Mouse (Mus musculus) gastrocnemius, postnatal 25 days (tissue): Measurements from ENCODE around the gene Epb41l1. TPM values are rescaled to one million over a fixed set of nuclear protein-coding genes. Genes with fewer than 3 reads are reported as not detected.
A peak's percentile ranks its signal among the peaks of the same experiment; 100 is the strongest.

Source experiments
- DNase-seq: peaks from one replicate; pipeline ENCODE4 v3.0.0; 2022
- total RNA-seq, 2 experiments: library from RNA; stranded (reverse); gene quantifications; 1 replicate in 1 of 2; 2 replicates in 1 of 2; pipeline ENCODE4 v1.2.3; 2021

Gene Epb41l1
- total RNA-seq, 2 experiments from 2014 or later = 3.0 to 7.9 TPM

DNA sequence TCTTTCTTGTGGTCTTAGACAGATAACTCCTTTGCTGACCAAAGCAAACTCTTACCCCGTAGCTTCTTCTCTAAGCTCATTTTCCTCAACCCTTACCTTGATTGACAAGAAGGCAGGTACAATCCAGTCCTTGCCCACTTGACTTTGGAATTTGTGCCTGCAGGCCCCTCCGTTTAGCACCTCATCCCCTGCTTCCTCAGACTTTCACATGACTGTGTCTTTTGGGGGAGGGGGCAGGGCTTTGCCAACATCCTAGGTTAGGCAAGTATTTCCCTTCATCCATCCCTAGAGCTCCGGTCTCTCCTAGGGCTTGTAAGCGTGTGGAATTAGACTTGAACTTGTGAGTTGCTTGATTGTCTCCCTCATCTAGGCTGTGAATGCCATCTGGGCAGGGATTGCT lies 3.0 kb downstream of the Epb41l1 start:
- DNase-seq = no peak

GRCm38 (mm10) chr2:156425618-156426017 lies 4.9 kb downstream of the Epb41l1 start:
- DNase-seq = no peak

GRCm38 (mm10) chr2:156426151-156426550 lies 5.4 kb downstream of the Epb41l1 start:
- no peak for DNase-seq

DNA sequence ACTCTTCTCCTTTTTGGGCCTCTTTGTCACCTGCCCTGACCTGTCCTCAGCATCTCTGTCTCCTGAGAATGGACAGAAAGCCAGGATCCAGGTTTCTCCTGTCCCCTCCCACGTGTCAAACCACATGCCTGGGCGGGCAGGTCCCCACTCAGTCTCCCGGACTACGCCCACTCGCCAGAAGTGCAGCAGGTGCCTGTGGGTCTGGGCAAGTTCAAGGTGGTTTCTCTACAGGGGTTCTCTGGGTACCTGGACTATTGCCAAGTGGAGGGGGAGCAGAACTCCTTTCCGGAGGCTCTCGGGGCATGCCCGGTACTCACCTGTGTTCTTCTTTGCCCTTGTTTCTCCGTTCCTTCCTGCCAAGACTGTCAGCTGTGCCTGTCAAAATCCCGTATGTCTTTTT lies 9.1 kb downstream of the Epb41l1 start:
- no peak for DNase-seq

DNA sequence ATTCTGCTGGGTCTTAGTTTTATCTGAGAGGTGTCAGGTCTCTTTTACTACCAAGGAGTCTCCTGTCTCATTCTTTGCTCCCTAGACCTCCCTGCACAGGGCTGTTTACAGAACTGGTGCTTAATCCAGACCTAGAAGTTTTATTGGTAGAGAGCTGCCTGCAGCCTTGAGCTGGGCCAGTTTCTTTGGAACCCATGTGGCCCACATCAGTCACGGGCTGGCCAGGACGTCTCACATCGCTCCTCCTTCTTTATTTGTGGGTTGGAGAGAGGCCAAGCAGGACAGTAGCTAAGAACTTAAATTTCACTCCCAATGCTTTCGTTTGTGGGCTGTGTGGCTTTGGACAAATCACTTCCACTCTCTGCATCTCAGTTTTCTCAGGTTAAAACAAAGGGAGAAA lies 9.6 kb downstream of the Epb41l1 start:
- no peak for DNase-seq

DNA sequence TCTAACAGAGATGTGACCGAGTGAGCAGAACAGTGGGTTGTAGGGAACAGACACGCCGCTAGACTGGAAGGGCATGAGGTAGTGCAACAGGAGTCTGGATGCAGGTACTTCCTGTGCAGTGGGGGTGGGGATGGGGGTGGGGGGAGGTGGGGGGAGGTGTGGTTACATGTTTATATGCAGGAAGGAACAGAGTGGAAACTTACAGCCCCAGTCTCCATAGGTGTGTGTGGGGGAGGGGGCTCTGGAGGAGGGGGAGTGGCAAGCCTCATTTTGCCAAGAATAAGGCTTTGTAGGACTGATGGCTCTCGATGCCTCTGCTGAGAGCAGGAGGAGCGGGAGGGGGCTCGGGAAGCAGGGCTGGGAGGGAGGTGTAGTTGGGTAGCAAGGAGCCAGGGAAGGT lies 10.7 kb downstream of the Epb41l1 start:
- no peak for DNase-seq

DNA sequence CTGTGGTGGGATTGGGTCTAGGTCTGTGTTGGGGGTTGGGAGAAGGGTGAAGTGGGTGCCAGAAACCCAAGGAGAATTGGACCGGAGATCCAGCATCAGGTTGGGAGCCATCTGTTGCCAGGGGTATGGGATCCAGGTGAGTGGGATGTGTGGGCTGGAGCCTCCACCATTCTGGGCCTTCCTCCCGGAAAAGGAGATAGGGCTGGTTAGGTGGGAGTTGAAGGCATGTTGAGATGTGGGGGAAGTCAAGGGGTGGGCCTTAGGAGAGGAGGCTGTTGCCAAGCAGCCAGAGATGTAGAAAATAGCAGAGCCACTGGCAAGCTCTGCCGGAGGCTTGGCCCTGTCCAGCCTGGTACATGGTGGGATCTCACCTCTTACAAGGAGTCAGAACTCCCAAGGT lies 11.4 kb downstream of the Epb41l1 start:
- DNase-seq = no peak

- DNase-seq = no peak
These were observed 12.5 kb downstream of the Epb41l1 start for GRCm38 (mm10) chr2:156432874-156433868.

DNA sequence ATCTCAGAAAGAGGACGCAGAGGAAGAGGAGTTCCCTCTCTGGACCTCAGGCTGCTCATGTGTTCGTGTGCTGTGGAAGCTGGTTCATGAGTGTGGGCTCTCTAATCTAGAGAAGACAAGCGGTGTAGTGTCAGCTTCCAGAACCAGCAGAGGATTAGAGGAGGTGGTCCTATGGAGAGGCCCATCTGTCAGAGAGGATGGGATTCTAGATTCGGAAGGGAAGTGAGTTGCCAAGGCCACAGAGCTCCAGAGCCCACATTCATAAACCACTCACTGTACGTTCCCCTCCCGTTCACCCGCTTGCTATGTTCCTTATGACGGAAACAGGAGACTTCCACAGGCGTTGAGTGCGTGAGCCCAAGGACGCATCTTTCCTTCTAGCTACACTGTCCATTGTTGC lies 16.9 kb downstream of the Epb41l1 start:
- no peak for DNase-seq

GRCm38 (mm10) chr2:156439666-156440462 lies 19.2 kb downstream of the Epb41l1 start:
- no peak for DNase-seq

GRCm38 (mm10) chr2:156441909-156442308 lies 21.2 kb downstream of the Epb41l1 start:
- DNase-seq = no peak

- no peak for DNase-seq
These were observed 22.6 kb downstream of the Epb41l1 start for GRCm38 (mm10) chr2:156443323-156443722.

DNA sequence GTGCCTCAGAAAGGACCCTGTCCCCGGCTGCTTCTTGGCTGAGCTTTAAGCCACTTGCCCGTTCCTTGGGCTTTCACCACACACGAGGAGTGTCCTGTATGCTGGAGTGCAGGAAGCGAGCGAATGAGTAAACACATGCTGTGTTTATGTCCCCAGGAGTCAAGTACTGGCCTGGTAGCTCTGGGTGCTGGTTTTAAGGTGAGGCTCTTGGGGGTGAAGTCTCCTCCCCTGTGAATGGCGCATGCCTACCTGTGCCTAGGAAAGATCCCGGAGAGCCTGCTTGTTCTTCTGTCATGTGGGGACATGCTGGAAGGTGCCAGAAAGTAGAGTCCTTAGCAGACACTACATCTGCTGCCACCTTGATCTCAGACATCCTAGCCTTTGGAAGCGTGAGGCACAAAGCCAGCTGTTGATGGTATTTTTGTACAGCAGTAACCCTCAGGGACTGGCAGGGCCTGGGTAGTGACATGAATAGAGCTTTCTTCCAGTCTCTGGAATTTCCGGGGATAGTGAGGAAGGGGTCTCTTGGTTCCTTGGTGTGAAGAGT lies 25.9 kb downstream of the Epb41l1 start:
- DNase-seq = no peak

DNA sequence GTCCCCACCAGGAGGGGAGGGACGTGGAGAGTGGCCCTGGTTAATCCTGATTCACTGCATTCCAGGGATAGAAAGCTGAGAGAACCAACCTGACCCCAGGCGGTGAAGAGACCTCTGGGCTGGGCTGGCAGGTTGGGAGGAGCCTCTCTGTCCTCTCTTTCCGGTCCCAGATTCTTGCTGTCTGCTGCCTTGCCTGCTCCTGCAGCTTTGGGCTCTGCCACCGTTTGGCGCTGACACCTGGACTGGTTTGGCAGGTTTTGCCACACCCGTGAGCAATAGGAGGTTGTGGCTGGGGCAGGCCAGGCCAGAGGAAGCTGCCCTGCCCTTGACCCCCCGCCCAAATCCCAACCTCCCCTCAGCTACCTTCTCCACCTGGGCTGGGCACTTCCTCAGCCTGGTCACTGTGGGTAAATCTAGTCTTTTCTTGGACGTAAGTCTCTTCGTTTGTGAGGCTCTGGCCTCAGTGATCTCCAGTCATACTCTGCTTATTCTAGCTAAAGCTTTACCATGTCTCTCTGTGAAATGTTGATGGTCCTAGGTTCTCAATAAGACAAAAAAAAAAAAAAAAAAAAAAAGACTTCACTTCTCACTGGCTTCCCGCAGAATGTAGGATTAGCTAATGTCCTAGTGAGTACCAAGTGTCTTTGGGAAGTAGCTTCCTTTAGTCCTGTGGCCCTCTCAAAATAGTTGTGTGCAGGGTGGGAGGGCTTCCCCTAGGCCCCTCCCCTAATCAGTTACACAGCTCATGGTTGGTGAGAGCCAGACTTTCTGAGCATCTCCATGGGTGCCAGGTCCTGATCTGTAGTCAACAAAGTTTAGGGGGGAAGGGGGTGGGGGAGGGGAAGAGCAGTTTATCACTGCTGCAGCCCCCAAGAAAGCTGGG lies 26.9 kb downstream of the Epb41l1 start:
- no peak for DNase-seq

GRCm38 (mm10) chr2:156451225-156452148 lies 30.8 kb downstream of the Epb41l1 start:
- no peak for DNase-seq

GRCm38 (mm10) chr2:156452149-156452536 lies 31.4 kb downstream of the Epb41l1 start:
- DNase-seq = no peak

DNA sequence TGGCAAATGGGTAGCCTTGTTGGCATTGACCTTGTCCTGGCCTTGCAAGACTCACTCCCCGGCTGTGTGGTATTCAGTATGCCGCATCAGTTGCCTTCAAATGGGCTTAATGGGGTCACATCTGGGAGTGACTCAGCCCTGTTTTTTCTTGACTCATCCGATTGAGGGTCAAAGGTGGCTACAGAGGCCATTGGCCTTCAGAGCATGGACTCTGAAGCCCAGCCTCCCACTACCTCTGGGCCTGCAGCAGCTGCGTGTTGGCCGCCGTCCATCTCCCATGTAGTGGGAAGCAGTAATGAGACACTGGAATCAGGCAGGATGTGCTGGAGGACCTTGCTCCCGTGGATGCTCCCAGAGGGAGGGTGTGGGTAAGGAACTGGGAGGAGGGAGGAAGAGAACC lies 33.1 kb downstream of the Epb41l1 start:
- DNase-seq = peak; percentile 63

DNA sequence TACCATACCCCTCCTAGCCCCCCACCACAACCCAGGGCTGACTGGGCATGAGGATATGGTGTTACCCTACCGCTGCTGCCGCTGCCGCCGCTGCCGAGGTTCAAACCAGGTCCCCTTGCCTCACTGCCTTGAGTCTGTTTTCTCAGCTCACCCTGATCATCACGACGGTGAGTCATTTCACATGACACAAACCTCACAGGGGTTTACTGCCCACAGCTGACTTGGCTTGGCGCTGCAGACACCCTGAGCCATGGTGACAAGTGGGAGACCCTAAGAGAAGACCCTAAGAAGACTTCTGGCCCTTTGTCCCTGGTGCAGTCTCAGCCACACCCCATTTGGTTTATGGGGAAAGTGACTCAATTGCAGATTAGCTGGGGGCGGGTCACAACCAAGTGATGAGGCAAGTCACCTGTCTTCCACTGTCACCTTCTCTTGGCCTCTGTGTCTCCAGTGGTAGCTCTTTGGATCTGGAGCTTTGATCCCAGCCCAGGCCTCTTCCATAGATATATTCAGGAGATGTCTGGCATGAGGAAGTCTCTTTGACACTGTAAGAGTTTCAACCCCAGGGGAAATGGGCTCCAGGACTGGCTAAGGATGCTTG lies 34.9 kb downstream of the Epb41l1 start:
- DNase-seq = no peak

DNA sequence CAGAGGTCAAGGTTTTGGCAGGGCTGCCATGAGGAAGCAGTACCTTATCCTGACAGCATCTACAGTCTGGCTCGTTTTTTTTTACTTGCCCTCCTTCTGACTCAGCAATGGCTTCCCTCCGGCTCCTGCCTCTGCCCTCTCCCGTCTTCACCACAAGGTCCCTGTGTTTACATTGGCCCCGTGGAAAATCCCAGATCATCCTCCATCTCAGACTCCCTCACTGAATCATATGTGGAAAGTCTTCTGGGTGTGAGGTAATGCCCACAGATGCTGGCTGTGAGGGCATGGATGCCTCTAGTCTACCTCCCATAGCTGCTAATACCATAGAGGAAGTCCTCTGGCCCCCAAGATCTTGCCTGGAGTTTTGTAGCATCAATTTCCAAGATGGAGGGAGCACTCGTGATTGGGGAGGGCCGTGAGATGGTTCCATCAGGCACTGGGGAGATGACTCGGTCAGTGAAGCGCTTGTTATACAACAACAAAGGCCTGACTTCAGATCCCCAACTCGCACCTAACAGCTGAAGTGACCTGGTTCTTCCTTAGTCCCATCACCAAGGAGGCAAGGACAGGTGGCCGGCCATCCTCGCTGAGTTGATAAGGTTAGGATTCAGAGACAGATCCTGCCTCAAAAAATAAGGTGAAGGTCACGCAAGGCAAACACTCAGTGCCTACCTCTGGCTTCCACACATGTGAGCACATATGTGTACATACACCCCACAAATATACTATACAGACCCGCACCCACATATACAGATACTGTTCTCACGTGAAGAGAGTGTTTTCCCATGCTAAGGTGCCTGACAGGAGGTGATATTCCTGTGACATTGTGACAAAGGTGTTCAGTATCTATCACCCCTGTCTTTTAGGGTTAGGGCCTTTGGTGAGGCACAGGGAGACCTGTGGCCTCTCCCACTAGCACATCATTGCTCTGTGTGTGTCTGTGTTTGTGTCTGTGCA lies 36.0 kb downstream of the Epb41l1 start:
- no peak for DNase-seq
